In genomic region chr9:9606322-9606721, GRCm38 (mm10) we compare ENCODE assay signal across 24 mouse cellular contexts.
"Had no signal": no experiment of that assay in that cellular context is flagged by ENCODE, and none has a peak within 500 bp of the region (broad histone marks: within the 10 kb centered on the region; RNA-seq: fewer than 3 reads in every experiment).

No protein-coding gene starts in this region.

- H3K36me3 ChIP-seq: embryonic facial prominence, embryonic 10.5 days; embryonic facial prominence, embryonic 12.5 days; embryonic facial prominence, embryonic 13.5 days; embryonic facial prominence, embryonic 15.5 days; forebrain, embryonic 10.5 days; forebrain, embryonic 12.5 days; forebrain, embryonic 15.5 days; heart, embryonic 10.5 days had no signal

- H3K4me3 ChIP-seq: embryonic facial prominence, embryonic 10.5 days; embryonic facial prominence, embryonic 12.5 days; embryonic facial prominence, embryonic 13.5 days; embryonic facial prominence, embryonic 15.5 days; erythroblast, embryonic 14.5 days; forebrain, embryonic 10.5 days; forebrain, embryonic 12.5 days; forebrain, embryonic 13.5 days; forebrain, embryonic 15.5 days; gastrocnemius, adult 2 months; heart, adult 2 months; heart, embryonic 10.5 days had no signal

- ATAC-seq: forebrain, embryonic 13.5 days; forebrain, embryonic 14.5 days; forebrain, embryonic 15.5 days; forebrain, embryonic 16.5 days; forebrain, postnatal 0 days had no signal

- H3K4me1 ChIP-seq: embryonic facial prominence, embryonic 10.5 days; embryonic facial prominence, embryonic 12.5 days; embryonic facial prominence, embryonic 13.5 days; embryonic facial prominence, embryonic 15.5 days; forebrain, embryonic 10.5 days; forebrain, embryonic 12.5 days; forebrain, embryonic 13.5 days; forebrain, embryonic 15.5 days; heart, embryonic 10.5 days had no signal

- H3K27ac ChIP-seq: embryonic facial prominence, embryonic 10.5 days; embryonic facial prominence, embryonic 12.5 days; embryonic facial prominence, embryonic 13.5 days; embryonic facial prominence, embryonic 15.5 days; forebrain, embryonic 10.5 days; forebrain, embryonic 12.5 days; forebrain, embryonic 13.5 days; forebrain, embryonic 15.5 days; gastrocnemius, adult 2 months; heart, adult 2 months; heart, embryonic 10.5 days had no signal

- H3K9me3 ChIP-seq: embryonic facial prominence, embryonic 12.5 days; embryonic facial prominence, embryonic 13.5 days; embryonic facial prominence, embryonic 15.5 days; forebrain, embryonic 12.5 days; forebrain, embryonic 13.5 days; heart, embryonic 10.5 days had no signal

- DNase-seq: cerebellum, adult 8-10 months; cerebellum, adult 9-10 months; cerebellum, postnatal 36 days; embryo, embryonic 11 days; forebrain, postnatal 0 days; gastrocnemius, adult 2 months; gastrocnemius, postnatal 10 days; gastrocnemius, postnatal 14 days; gastrocnemius, postnatal 25 days; gastrocnemius, postnatal 36 days; heart, adult 18-20 months; heart, adult 2 months had no signal

- H3K9ac ChIP-seq: embryonic facial prominence, embryonic 12.5 days; embryonic facial prominence, embryonic 13.5 days; embryonic facial prominence, embryonic 15.5 days; forebrain, embryonic 12.5 days; forebrain, embryonic 13.5 days; forebrain, embryonic 15.5 days; forebrain, postnatal 0 days had no signal

- H3K4me2 ChIP-seq: embryonic facial prominence, embryonic 12.5 days; embryonic facial prominence, embryonic 13.5 days; embryonic facial prominence, embryonic 15.5 days; forebrain, embryonic 12.5 days; forebrain, embryonic 13.5 days; forebrain, embryonic 15.5 days had no signal

- H3K27me3 ChIP-seq: embryonic facial prominence, embryonic 12.5 days; embryonic facial prominence, embryonic 13.5 days; embryonic facial prominence, embryonic 15.5 days; forebrain, embryonic 12.5 days; forebrain, embryonic 13.5 days; forebrain, embryonic 15.5 days had no signal
